Mouse (Mus musculus): ENCODE measurements around the gene Zbtb20.

The Zbtb20 gene

DNA sequence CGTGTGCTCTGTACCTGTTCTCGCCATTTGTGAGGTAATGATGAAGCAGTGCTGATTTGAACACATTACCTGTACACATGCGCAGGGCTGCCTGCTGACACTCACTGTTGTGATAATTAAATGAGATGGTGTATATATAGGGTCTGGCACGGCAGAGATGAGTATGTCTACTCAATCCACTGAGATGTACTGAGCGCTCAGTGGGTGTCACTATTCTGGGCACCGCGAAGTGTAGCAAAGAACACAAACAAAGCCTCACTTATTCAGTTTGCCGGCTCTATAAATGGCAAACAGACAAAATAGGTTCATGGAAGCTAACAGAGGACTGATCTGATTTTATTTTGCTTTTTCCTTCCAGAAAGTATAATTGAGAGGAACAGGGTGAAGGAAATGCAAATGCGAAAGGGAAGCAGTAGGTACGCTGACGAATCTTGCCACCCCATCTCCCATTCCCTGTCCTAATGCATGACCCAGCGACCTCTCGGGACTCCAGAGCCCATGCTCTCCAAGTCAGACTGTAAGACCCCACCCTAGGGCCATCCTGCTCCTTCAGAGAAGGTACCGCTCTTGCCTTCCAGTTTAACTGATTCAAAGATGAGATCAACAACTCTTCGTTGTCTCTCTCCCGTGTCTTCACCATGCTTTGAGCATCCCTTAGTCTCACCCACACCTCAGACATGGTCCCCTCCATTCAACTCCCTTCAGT, 695.8 kb downstream of the Zbtb20 start:
- DNase-seq (ENCODE audit: low spot score) = no peak

DNA sequence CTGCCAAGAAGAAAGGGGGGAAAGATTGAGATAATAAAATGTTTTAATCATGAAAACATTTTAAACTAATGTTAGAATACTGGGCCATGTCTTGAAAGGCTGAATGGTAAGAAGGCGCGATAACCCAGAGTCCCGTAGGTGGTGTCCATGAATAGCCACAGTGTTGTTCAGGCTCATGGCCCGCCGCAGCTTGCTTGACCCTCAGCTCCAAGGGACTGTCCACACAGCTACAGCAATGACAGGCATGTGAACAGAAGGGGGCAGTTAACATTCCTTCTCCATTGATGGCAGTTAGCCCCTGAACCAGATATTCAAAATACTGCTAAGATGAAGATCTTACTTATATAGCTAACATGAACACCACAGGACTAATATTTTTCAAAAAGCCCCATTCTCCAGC, 696.5 kb downstream of the Zbtb20 start:
- DNase-seq (ENCODE audit: low spot score) = no peak

GRCm38 (mm10) chr16:43572766-43573165, 697.1 kb downstream of the Zbtb20 start:
- DNase-seq (ENCODE audit: low spot score) = no peak

- DNase-seq (ENCODE audit: low spot score) = no peak
These were observed 697.6 kb downstream of the Zbtb20 start for GRCm38 (mm10) chr16:43573181-43573833.

DNA sequence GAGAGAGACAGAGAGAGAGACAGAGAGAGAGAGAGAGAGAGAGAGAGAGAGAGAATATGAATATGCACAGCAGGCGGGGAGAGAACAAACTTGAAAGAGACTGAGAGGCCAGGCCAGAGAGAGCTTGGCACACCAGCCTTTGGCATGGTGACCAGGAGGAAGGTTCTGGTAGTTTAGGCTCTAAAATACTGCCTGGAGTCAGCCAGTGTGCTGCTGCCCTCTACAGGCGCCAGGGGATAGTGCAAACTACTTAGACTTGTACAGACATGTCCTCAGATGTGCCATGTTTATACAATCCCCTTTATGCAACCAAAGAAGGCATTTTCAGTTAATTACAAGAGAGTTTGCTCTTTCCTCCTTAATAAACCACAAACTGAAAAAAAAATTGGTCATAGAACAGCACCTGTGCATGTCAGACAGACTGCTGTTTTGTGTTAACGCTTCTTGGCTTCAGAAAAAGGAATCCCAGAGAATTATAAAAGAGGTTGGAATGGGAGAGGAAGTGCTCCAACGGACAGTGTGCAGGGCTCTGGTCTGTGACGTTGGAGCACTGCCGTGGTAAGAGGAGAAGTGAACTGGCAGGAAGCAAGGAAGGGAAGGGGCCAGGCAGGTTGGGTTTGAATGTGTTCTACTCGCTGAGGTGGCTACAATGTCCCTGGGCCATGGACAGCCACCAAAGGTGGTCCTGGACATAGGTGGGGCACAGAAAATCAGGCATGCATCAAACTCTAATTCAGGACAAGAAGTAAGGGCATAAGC, 698.5 kb downstream of the Zbtb20 start:
- DNase-seq (ENCODE audit: low spot score) = peak; percentile 39

GRCm38 (mm10) chr16:43575066-43575465, 699.4 kb downstream of the Zbtb20 start:
- no peak for DNase-seq (ENCODE audit: low spot score)

- no peak for DNase-seq (ENCODE audit: low spot score)
These were observed 699.8 kb downstream of the Zbtb20 start for GRCm38 (mm10) chr16:43575507-43575906.

- no peak for DNase-seq (ENCODE audit: low spot score)
These were observed 701.7 kb downstream of the Zbtb20 start for GRCm38 (mm10) chr16:43577399-43577798.

DNA sequence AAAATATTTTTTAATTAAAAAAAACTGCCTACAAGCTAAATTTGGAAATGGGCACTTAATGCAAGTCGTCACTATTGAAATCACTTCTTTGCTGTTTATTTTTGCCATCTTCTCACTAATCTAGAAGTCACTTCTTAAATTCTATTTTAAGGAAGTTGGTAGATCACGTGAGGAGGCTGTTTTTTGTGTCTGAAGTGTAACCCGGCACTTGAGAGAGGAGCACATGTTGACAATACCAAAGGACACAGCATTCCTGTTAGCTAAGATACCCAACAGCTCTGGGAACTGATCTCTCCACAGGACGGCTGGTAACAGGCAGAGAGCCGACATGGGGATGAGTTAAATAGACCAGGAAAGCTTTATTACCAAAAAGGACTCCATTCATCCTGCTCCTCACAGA, 702.7 kb downstream of the Zbtb20 start:
- no peak for DNase-seq (ENCODE audit: low spot score)

DNA sequence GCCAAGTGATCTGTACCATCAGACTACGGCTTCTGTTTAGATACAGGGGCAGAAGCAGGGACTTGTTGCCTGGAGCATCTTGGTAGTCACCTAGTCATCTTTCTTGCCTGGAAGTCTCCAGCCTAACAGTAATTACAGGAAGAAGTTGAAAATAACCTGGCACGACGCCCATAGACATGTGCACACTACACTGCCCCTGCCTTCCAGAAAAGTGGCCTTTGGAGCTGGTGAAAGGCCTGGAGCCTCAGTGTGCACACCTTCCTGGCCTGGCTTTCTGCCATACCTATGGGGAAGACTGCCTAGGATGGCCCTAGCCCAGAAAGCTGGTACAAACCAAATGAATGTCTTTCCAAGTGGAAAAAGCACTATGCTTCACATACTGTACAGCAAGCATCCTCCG, 703.4 kb downstream of the Zbtb20 start:
- no peak for DNase-seq (ENCODE audit: low spot score)

DNA sequence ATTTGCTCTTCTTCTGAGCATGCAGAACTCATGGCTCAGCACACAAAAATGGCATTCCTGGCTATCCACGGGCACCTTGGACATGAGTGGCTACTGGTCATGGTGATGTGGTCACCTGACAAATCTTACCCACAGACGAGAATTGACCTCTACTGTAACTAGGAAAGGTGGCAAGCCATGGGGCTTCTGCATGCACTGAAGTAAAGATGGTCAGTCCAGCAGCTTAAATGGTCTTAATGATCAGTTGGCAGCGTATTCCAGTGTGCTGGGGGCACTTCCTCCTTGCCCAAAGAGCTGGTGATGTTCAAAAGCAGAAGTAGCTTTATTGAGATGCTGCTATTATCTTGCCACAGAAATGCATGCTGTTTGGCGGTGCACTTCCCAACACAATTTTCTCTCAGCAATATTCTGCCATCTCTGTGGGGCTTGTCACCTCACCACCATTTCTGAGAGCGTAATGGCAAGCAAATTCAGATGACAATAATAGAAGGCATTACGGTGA, 704.7 kb downstream of the Zbtb20 start:
- no peak for DNase-seq (ENCODE audit: low spot score)

DNA sequence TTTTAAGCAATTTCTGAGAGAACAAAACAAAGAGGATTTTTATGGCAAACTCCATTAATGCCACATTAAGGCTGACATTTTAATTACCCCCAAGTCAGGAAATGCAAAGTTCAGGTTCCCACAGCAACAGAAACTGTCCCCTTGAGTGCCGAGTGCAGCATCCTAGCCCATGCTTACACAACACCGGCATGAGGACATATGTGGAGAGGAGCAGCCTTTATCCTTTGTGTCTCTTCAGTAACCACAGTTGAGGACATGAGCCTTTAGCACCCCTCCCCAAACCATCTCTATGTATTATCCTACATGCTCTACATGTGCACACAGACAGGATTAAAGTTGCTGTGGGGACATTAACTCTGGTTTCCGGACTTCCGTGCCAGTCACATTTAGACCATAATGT, 705.9 kb downstream of the Zbtb20 start:
- DNase-seq (ENCODE audit: low spot score) = no peak

GRCm38 (mm10) chr16:43586859-43587429, 711.3 kb downstream of the Zbtb20 start:
- DNase-seq (ENCODE audit: low spot score) = no peak

DNA sequence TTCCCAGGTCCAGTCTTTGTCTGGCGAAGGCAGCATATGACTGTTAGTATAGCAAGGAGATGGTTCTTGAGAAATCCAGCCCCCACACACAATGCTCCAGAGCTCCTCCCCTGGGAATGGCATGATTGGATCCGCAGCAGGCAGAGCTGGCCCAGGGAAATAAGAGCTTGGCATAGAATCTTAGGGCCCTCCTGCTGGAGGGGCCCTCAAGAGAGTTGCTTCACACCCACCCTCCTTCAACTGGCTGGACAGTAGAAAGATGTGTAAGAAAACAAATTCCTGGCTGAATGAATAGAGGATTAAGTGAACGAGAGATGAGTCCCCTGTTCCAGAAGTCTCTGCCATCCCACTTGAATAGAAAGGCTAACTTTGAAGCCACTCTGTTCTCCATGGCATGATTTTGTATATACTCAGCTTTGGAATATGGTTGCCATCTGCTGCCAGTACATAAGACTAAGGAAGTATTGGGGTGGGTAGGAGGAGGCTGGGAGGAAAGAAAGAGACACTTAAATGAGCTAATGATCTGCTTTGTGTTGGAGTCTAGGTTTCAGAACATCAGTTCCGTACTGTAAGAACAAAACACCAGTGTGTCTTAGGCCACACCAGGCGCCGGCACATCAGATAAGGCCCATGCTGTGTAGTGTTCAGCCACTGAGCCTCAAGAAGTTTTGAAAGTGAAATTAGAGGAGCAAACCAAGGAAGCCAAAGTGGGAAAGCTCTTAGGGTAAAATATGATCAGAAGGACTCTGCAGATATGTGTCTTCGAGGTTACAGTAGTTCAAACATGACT, 715.2 kb downstream of the Zbtb20 start:
- DNase-seq (ENCODE audit: low spot score) = no peak

DNA sequence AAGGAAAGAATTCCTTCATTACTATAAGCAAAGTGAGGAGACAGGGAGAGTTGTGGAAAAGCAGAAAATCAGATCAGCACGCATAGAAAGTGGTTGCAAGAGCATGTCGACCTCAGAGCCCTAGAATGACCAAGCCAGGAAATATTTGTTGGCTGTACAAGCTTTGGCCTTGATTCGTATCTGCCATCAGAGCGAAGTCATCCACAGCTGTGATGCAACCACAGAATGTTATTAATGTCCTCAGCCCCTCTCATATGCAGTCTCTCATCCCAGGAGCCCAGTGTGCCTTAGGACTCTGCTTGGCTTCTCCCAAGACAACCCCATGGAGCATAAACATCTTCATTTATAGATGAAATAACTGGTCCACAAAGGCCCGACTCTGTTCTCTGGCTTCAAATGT, 716.4 kb downstream of the Zbtb20 start:
- no peak for DNase-seq (ENCODE audit: low spot score)

- no peak for DNase-seq (ENCODE audit: low spot score)
These were observed 717.1 kb downstream of the Zbtb20 start for GRCm38 (mm10) chr16:43592801-43593200.

- DNase-seq (ENCODE audit: low spot score) = no peak
These were observed 721.8 kb downstream of the Zbtb20 start for GRCm38 (mm10) chr16:43597375-43598060.

GRCm38 (mm10) chr16:43599707-43600106, 724.0 kb downstream of the Zbtb20 start:
- DNase-seq (ENCODE audit: low spot score) = no peak

- no peak for DNase-seq (ENCODE audit: low spot score)
These were observed 726.9 kb downstream of the Zbtb20 start for GRCm38 (mm10) chr16:43602573-43602972.

- DNase-seq (ENCODE audit: low spot score) = no peak
These were observed 728.0 kb downstream of the Zbtb20 start for GRCm38 (mm10) chr16:43603591-43604141.

Measured in c-Kit-positive CD71-positive TER-119-positive erythroid progenitor cells, embryonic 14.5 days (primary cell).